Mouse (Mus musculus) heart, adult 2 months (tissue): ENCODE data around the gene Bsn. TPM values are rescaled to one million over a fixed set of nuclear protein-coding genes. Genes with fewer than 3 reads are reported as not detected.

Source experiments
- DNase-seq, 2 experiments: peaks; one replicate each; pipeline ENCODE4 v3.0.0; 2021
- H3K27ac ChIP-seq: fragments of 200-600 bp; 2 replicates; pipeline ENCODE4 v1.8.1; 2022
- H3K27me3 ChIP-seq: fragments of 200-500 bp; 2 replicates; pipeline ENCODE4 v1.6.1; 2012; ENCODE audit warnings: mild to moderate bottlenecking, low read length, inconsistent platforms, mixed read lengths; ENCODE audit not compliant: control insufficient read depth, insufficient read depth
- H3K36me3 ChIP-seq: fragments of 200-500 bp; 2 replicates; pipeline ENCODE4 v1.6.1; 2012; ENCODE audit warnings: low read length, inconsistent platforms; ENCODE audit not compliant: control insufficient read depth, insufficient read depth
- H3K4me1 ChIP-seq: fragments of 200-500 bp; 2 replicates; pipeline ENCODE4 v1.6.1; 2011; ENCODE audit warnings: low read length; ENCODE audit not compliant: control insufficient read depth, insufficient read depth
- H3K4me3 ChIP-seq: fragments of 200-600 bp; 2 replicates; pipeline ENCODE4 v1.8.1; 2022
- H3K79me2 ChIP-seq: fragments of 200-500 bp; replicated peaks from 2 replicates; pipeline ENCODE4 v1.6.1; 2012; ENCODE audit warnings: mild to moderate bottlenecking, inconsistent platforms, low read length, moderate library complexity, mixed read lengths; ENCODE audit not compliant: control insufficient read depth, insufficient read depth
- H3K9ac ChIP-seq: fragments of 200-500 bp; 2 replicates; pipeline ENCODE4 v1.6.1; 2012; ENCODE audit warnings: low read depth, mild to moderate bottlenecking, control low read depth, inconsistent platforms, low read length, mixed read lengths
- CTCF ChIP-seq: fragments of 200-600 bp; IDR thresholded peaks from 2 replicates; pipeline ENCODE4 v1.8.1; 2022; ENCODE audit warnings: antibody characterized with exemption, mild to moderate bottlenecking, moderate library complexity
- EP300 ChIP-seq: fragments of 200-500 bp; IDR thresholded peaks from 2 replicates; pipeline ENCODE4 v1.6.1; 2011; ENCODE audit warnings: low read depth, low read length, control low read depth; ENCODE audit not compliant: insufficient read depth
- POLR2A ChIP-seq: fragments of 200-500 bp; IDR thresholded peaks from 2 replicates; pipeline ENCODE4 v1.6.1; 2011; ENCODE audit warnings: mild to moderate bottlenecking, low read depth, low read length, control low read depth; ENCODE audit not compliant: insufficient read depth
- WGBS: fragments of 180-500 bp; shearing (Covaris S2); methylation state at CpG from one replicate; pipeline ENCODE4 v1.1.7; 2018; 5-methylcytosine and 5-hydroxymethylcytosine counted together
- intact Hi-C: fragments of 180-260 bp; cut with DNase I; formaldehyde crosslinking; loops from one replicate; pipeline ENCODE4 v1.15.1; 2025
- long read RNA-seq: library from polyadenylated mRNA; stranded (forward); transcript quantifications from one replicate; pipeline ENCODE4 v2.0.0, GENCODE M21; 2021
- polyA plus RNA-seq: library from polyadenylated mRNA; depleted of rRNA; stranded (reverse); fragments of >200 nt; gene quantifications from 2 replicates; pipeline ENCODE4 v1.2.3, GENCODE M21; 2012; rRNA removed
- total RNA-seq, 2 experiments: library from RNA; stranded (reverse); gene quantifications; 2 replicates each; pipeline ENCODE4 v1.2.3; 2021

Bsn gene
- total RNA-seq (under 1 TPM; 0.03 to 0.05 TPM), polyA plus RNA-seq (0.06 and 0.10 TPM in 2 replicates)
- long read RNA-seq: 0 reads

DNA sequence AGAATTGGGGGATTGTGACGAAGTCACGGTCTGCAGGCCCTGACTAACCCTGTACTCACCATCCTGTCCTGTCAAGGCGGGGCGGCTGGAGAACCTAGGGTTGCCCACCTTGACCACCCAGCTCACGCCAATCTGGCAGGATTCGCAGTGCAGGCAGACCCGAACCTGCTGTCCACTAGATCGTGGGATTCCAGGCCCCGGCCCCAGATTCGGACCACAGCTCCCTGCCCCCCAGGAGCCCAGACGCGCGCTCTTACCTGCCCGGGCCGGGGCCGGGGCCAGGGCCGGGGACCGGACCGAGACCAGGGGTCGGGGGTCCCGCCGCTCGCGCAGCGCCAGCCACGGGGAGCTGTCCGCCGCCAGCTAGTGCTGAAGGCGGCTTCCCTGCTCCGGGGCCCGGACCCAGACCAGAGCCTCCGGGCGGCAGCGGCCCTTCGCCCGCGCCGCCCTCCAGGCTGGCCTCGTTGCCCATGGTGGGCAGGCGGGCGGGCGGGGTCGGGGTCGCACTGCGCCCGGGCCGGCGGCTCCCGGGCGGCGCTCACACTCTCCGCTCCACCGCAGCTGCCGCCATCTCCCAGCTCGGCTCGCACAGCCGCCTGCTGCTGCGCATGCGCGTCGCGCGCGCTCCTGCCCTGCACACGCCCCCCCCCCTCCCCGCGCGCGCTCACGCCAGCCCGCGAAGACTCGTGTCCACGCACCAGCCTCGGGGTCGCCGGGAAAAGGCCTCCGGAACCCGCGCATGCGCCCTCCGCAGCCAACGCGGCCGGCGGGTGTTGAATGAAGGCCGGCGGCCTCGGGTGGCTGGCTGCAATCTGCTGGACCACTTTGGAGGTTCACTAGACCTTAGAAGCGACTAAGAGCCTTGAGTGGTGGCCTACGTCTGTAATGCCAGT, at the start of gene Bsn:
Gene Bsn, minus strand, starts transcription at position 598 of the 893 bp plus-strand sequence.
- no peak within 1 kb of the TSS for H3K27ac ChIP-seq
- peaks cover 6% of the 10 kb centered on the region; the same call in 1 of the 2 replicates for H3K27me3 ChIP-seq
- H3K4me3 ChIP-seq: peak within 1 kb of the TSS; percentile 52
- H3K4me1 ChIP-seq: no peaks in the 10 kb centered on the region
- no peaks in the 10 kb centered on the region for H3K36me3 ChIP-seq
- H3K79me2 ChIP-seq: no peaks in the 10 kb centered on the region
- H3K9ac ChIP-seq: no peak within 1 kb of the TSS
- TF ChIP-seq EP300 (no peak), POLR2A (no peak), CTCF (no peak)
- WGBS: 2% methylated on average over 91 of the region's 91 CpGs
- intact Hi-C loops: no loop called here
- DNase-seq: peak; percentile 57 to 71

DNA sequence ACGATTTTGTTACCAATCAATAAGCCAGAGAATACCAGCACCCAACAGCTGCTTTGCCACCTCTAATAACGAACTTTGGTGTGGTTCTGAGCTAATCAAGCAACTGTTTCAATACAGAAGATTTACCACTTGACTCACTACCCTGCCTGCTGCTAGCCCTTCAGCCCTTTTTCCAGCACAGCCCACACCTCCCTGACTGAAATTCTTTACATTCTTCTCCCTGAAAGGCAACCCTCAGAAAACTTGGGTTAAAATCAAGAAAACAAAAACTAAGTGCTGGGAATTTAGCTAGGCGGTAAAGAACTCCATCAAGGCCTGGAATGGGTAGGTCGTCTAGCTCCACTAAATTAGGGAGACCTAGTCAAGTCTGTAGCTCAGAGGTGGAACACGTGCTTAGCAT, 49.8 kb upstream of the Bsn start:
- Histone ChIP-seq H3K27me3 (no peaks in the 10 kb centered on the region), H3K27ac (no peak overlapping the region), H3K9ac (no peak overlapping the region), H3K79me2 (peaks cover 4% of the 10 kb centered on the region; the same call in 1 of the 2 replicates), H3K4me3 (no peak overlapping the region), H3K4me1 (peaks cover 6% of the 10 kb centered on the region), H3K36me3 (peaks cover 11% of the 10 kb centered on the region)
- no peak for DNase-seq
- no peak for TF ChIP-seq POLR2A
- TF ChIP-seq EP300: no peak
- WGBS: 66% methylated on average over 5 of the region's 5 CpGs
- intact Hi-C loops: no loop called here

DNA sequence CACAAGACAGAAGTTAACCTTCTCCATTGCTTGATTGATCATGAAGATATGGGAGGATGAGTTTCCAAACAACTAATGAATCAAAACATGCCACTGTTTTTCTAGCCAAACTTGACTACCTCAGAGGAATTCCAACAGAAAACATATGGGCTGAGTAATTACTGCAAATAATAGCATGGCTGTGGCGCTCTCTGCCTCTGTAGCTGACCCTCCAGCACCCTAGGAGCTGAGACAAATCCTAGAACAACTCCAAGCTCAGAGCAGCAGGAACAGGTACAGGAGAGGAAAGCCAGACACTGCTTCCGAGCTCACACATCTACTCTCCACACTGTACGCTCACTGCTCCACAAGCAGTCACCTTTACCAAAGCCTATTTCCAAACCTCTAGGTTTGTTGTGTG, 48.6 kb upstream of the Bsn start:
- peaks cover 16% of the 10 kb centered on the region for H3K36me3 ChIP-seq
- H3K4me1 ChIP-seq: peaks cover 9% of the 10 kb centered on the region
- H3K9ac ChIP-seq: no peak overlapping the region
- no peak overlapping the region for H3K27ac ChIP-seq
- WGBS: 90% methylated on average over 3 of the region's 3 CpGs
- H3K4me3 ChIP-seq: no peak overlapping the region
- no peak for DNase-seq
- no peaks in the 10 kb centered on the region for H3K27me3 ChIP-seq
- intact Hi-C loops: no loop called here
- TF ChIP-seq CTCF (no peak), POLR2A (no peak), EP300 (no peak)
- peaks cover 5% of the 10 kb centered on the region for H3K79me2 ChIP-seq

- Histone ChIP-seq H3K27ac (no peak overlapping the region), H3K4me1 (peaks cover 9% of the 10 kb centered on the region), H3K27me3 (no peaks in the 10 kb centered on the region), H3K79me2 (peaks cover 5% of the 10 kb centered on the region), H3K9ac (no peak overlapping the region), H3K36me3 (peaks cover 21% of the 10 kb centered on the region), H3K4me3 (no peak overlapping the region)
- intact Hi-C loops: no loop called here
- 82% methylated on average over 2 of the region's 2 CpGs for WGBS
- no peak for DNase-seq
- no peak for TF ChIP-seq CTCF
- TF ChIP-seq EP300: no peak
- no peak for TF ChIP-seq POLR2A
Measured at GRCm38 (mm10) chr9:108238402-108238801, 48.2 kb upstream of the Bsn start.

- H3K79me2 ChIP-seq: peaks cover 6% of the 10 kb centered on the region
- H3K27ac ChIP-seq: peak overlapping the region; percentile 15; the same call in 1 of the 2 replicates
- H3K27me3 ChIP-seq: no peaks in the 10 kb centered on the region
- peak in 1 of 2 experiments; percentile 21 for DNase-seq
- H3K4me3 ChIP-seq: no peak overlapping the region
- intact Hi-C loops: loop anchor here (2.0 kb wide), 1 partner anchor 16 kb away; no protein-coding TSS in a partner anchor
- H3K4me1 ChIP-seq: peaks cover 14% of the 10 kb centered on the region
- peaks cover 29% of the 10 kb centered on the region for H3K36me3 ChIP-seq
- H3K9ac ChIP-seq: no peak overlapping the region
- TF ChIP-seq CTCF (no peak), EP300 (no peak), POLR2A (no peak)
- WGBS: 59% methylated on average over 2 of the region's 2 CpGs
Measured at GRCm38 (mm10) chr9:108234682-108235081, 44.5 kb upstream of the Bsn start.

DNA sequence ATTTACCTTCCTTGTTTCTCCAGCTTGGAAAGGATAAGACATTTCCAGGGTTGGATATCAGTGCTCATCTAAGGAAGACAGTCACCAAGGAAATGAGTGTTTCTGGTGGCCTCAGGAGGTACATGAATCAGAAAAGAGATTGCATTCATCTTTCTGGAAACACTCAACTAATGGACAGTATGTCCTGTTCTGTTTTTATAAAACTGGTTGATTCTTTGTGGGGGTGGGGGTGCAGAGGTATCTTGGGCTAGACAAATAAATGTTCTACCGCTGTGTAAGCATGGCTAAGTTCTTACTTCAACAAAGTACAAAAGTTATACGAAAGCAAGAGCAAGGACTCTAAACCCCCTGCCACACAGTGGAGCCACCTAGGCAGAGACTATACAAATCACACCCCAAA, 42.7 kb upstream of the Bsn start:
- H3K27me3 ChIP-seq: no peaks in the 10 kb centered on the region
- no peak overlapping the region for H3K9ac ChIP-seq
- H3K4me1 ChIP-seq: peaks cover 18% of the 10 kb centered on the region
- H3K4me3 ChIP-seq: no peak overlapping the region
- 86% methylated on average over 2 of the region's 2 CpGs for WGBS
- no peak for DNase-seq
- peaks cover 6% of the 10 kb centered on the region for H3K79me2 ChIP-seq
- intact Hi-C loops: no loop called here
- H3K36me3 ChIP-seq: peaks cover 33% of the 10 kb centered on the region
- no peak overlapping the region for H3K27ac ChIP-seq
- TF ChIP-seq CTCF: no peak
- no peak for TF ChIP-seq POLR2A
- no peak for TF ChIP-seq EP300
